Mouse (Mus musculus): ENCODE results near the gene Pln.
A peak's percentile ranks its signal among the peaks of the same experiment; 100 is the strongest.

The Pln gene

DNA sequence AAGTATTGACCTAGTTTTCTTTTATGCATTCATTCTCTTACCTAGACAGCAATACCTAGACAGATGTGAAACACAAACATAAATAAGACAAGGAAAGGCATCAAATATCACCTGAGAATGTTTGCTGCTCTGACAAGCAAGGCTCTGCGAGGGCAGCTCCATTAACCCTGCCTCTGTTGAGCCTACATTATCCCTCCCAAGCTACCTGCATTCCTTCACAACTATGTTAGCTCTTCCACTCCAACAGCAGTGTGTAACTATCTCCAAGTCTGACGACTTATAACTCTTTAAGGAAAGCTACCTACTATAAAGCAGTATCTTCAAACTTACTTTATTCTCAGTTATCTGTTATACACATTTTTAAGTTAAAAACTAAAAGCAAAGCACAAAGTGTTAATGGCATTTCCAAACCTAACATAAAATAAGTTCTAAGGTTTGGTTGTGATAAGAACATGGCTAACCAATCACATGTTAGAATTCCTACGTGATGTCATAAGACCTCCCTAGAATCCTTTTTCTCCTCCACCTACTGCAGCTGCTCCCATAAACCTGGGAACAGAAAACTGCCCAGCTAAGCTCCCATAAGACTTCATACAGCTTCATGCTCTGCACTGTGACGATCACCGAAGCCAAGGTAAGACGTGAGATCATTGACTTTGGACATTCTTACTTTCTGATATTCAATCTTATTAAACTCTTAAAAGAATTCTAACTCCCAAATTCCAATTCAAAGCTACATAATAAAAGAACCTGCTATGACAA lies at the start of gene Pln:
Pln (plus strand) TSS at position 506 of the 762 bp plus-strand sequence.
- DNase-seq (ENCODE audit: low spot score in 2 of 2), result no peak

DNA sequence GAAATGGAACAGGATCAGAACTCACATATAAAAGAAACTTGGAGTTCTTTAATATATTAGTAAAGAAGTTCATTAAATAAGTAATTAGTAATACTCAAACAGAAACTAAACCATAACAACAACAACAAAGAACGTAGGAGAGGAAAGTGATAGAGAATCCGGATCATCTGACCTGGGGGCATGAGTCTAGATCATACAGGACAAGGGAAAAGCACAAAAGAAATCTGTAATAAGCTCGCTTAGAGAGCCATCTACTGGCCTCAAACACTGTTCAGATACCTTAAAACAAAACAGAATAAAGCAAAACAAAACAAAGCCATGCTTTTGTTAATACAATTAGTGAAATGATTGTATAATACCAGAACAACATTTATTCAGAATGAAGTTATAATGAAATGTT lies 31.6 kb upstream of the Pln start:
- DNase-seq (ENCODE audit: low spot score in 2 of 2), result no peak

DNA sequence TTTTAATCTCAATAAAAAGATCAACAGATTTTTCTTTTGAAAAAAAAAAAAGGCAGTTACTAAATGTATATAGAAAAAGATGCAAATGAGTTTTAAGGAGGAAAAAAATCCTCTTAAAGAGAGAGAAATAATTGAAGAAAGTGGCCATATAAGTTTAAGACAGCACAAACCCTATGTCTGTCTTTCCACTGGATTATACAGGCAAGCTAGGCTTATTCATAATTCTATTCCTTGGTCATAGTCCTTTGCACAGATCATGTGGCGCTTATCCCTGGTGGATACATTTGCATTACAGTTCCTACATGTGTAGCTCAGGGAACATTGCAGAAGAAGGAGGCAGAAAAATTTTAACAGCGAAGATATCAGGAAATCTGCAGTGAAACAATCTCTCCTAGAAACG lies 30.8 kb upstream of the Pln start:
- no peak for DNase-seq (ENCODE audit: low spot score in 2 of 2)

DNA sequence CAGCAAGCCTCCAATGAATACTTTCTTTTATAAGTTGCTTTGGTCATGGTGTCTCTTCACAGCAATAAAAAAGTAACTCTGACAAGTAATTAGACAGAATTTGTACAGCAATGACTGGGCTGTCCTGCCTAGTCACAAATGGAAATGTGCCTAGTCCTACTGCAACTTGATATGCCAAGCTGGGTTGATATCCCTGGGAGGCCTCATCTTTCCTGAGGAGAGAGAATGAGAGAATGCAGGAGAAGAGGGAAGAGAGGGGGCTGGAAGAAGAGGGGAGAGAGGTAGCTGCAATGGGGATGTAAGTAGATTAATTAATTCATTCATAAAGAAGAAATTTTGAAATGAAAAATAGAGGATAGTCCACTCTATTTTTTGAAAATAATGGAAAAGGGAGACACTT lies 14.1 kb upstream of the Pln start:
- DNase-seq (ENCODE audit: low spot score in 2 of 2), result no peak

DNA sequence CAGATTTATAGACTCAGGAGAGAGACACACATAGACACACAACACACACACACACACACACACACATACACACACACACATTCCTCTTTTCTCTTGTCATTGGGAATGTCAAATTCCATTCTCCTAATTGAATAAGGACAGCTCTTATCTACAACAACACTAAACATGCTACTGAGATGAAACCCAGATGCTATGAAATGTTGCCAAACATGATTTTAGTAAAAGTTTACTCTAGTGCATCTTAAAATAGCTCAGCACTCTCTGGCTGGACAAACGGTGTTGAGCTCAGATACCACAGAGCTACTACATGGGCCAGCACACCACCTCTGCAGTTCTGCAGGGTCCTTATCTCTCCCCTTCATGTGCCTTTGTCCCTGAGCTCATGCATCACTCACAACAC lies 12.8 kb upstream of the Pln start:
- no peak for DNase-seq (ENCODE audit: low spot score in 2 of 2)

DNA sequence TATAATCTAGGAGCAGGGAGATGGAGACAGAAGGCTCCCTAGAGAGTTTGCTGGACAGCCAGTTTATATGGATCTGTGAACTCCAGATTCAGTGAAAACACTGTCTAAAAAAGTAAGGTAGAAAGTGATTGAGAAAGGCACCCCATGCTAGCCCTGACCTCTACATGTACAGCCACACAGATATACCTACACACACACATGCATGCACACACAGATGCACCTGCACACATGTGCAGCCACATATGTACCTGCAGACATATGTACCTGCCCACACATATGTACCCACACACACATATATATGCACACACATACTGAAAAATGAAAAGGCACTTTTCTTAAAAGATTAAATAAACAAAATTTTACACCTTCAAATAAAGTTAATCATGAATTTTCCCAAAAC lies 11.1 kb upstream of the Pln start:
- DNase-seq (ENCODE audit: low spot score in 2 of 2), result no peak

DNA sequence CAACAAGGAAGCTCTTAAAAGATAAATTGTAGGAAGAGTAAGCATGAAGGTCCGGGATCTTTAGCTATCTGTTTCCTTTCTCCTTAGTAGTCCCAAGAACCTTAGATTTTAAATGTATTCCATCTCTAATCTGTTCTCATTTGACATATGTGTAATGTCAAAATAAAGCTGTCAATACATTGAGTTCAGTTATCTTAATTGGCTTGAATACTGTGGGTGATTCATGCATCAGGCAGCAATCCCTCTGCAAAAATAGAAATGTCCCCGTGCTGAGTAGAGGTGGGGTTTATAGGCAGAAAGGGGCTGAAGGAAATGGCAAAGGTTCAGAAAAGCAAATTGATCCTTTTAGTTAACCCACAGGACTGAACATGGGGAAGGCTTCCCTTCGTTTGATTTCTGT lies 8.2 kb upstream of the Pln start:
- no peak for DNase-seq (ENCODE audit: low spot score in 2 of 2)

DNA sequence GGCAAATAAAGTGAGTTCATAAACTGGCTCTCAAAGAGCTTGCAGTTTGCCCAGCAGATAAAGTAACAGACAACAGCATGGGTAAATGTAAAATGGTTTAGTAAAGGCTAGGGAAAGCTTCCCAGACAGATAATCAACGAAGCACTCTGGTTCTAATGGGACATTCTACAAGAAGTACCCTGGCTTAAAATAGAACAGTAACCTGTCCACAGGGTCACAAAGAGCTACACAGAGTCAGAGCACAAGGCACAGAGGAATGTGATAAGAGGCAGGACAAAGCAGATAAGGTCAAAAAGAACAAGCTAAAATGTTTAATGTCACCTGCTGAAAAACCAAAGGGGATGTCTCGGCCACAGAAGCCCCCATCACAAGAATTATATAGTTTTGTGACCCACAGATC lies 4.7 kb upstream of the Pln start:
- no peak for DNase-seq (ENCODE audit: low spot score in 2 of 2)

DNA sequence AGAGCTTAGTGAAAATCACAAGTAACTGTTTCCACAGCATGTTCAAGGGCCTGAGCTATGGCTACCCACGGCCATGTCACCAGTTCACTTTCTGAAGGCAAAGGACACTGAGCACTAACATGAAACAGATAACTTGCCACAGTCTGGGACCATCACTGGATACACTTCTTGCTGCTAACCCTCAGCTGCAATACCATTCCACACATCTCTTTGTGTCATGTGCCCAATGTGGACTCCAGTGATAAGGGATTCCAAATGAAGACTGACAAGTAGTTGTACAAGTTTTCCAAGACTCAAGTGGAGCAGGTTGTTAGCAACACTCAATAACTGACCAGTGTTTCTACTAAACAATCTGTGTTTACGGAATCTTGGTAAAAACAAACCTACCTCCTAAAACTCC lies 2.2 kb upstream of the Pln start:
- DNase-seq (ENCODE audit: low spot score in 2 of 2), result no peak

DNA sequence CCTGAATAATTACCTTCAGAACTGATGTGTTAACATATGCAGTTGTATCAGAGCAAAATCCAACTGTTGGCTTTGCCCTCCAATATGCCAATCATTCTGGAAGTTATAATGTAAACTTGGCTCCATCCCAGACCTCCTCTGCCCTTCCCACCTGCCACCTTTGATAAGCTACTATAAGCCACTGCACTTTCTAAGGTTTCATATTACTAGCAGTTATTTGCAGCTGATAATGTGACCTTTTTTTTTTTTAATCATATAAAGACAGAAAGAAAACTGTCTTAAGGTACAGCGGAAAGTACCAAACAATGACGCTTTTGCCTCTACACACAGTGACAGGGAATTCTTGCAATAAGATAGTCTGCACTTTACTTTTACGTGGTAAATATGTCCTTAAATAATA lies 1.5 kb upstream of the Pln start:
- DNase-seq (ENCODE audit: low spot score in 2 of 2), result no peak

DNA sequence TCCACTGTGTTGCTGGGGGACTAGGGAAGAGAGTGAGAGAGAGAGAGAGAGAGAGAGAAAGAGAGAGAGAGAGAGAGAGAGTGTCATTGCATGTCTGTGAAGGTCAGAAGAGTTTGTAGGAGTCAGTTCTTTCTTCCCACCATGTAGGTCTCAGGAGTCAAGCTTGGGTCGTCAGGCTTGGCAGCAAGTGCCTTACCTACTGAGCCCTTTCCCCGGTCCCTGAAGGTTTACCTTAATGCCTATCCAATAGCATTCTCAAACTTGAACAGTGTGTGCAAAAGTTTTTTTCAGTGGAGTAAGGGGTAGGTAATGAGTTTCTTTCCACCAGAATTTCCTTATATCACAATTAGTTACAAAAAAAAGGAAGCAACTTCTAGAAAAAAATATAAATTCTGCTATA lies 1.6 kb downstream of the Pln start:
- no peak for DNase-seq (ENCODE audit: low spot score in 2 of 2)

DNA sequence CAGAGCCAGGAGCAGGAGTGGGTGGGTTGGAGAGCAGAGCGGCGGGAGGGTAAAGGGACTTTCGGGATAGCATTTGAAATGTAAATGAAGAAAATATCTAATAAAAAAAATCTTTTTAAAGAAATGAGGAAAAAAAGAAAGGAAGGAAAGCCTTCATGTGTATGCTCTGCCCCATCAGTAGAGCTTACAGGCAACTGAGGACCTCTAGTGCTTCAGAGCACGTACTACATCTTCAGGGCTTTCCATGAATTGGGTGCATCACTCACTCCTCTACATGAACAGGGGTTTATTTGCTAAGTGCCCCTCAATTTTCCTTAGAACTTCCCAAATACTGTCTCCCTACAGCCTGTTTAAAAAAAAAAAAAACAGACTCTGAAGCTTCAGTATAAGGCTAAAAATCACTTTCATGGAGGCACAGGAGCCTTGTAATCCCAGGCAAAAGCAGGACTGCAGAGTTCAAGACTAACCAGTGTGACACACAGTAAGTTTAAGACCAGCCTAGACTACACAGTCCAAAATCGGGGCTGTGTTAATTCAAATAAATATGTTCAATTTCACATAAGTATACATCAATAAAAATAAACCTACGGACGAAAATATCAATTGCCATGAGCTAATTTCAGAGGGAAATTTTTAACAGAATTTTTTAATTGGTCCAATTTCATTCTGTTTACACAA lies 4.0 kb downstream of the Pln start:
- no peak for DNase-seq (ENCODE audit: low spot score in 2 of 2)

DNA sequence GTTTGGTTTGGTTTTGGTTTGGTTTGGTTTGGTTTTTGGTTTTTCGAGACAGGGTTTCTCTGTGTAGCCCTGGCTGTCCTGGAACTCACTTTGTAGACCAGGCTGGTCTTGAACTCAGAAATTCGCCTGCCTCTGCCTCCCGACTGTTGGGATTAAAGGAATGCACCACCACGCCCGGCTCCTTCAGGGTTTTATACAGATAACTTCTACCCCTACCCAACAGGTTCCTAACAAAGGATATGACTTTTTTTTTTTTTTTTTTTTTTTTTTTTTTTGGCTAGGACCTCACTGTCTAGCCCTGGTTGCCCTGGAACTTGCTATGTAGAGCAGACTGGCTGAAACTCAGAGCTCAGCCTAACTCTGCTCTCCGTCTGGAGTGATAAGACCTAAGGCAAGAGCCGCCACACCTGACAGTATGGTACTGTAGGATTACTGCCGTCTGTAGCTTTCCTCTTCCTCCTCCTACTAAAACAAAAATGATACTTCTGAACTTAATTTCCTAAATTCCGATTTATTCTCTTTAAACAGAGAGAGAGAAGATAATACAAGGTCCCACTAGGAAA lies 4.8 kb downstream of the Pln start:
- no peak for DNase-seq (ENCODE audit: low spot score in 2 of 2)

DNA sequence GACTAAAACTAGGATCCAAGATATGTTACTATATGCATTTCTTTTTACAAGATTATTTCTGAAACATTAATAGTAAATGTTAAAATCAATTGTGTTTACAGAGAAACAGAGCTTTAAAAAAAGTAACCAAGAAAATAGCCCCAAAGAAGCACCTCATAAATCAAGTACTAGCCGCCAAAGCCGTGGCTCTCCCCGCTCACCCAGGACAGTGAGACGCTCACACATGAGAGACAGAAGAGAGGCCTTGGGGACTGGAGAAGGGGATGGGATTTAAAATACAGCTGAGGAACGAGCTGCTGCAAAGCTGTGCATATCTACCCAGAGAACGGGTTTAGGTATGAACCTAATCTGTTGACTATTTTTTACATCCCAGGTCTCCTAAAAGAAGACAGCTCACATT lies 5.9 kb downstream of the Pln start:
- DNase-seq (ENCODE audit: low spot score in 2 of 2), result no peak

DNA sequence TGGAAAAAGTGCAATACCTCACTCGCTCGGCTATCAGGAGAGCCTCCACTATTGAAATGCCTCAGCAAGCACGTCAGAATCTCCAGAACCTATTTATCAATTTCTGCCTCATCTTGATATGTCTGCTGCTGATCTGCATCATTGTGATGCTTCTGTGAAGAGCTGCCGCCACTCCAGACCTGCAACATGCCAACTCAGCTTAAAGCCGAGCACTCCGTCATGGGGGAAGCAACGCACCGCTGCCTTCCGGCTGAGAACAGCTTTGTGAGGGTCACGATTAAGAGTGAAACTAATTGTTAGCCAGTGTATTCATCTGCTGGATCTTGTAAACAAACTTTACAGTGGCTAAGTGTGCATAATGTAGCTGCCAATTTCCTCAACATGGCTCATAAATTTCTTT lies 6.4 kb downstream of the Pln start:
- DNase-seq (ENCODE audit: low spot score in 2 of 2), result no peak

DNA sequence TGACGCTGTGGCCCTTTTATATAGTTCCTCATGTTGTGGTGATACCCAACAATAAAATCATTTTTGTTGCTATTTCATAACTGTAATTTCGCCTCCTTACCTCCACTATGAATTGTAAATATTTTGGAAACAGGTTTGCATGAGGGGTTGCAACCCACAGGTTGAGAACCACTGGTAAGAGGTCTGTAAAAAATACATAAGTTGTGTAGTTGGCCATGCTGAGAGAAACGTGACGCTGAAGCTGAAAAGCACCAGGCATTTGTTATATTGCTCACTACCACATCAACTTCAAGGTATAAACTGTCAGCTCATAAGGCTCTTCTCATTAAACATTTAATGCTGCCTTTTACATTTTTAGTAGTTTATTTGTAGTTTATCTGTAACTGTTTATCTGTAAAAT lies 8.0 kb downstream of the Pln start:
- no peak for DNase-seq (ENCODE audit: low spot score in 2 of 2)

DNA sequence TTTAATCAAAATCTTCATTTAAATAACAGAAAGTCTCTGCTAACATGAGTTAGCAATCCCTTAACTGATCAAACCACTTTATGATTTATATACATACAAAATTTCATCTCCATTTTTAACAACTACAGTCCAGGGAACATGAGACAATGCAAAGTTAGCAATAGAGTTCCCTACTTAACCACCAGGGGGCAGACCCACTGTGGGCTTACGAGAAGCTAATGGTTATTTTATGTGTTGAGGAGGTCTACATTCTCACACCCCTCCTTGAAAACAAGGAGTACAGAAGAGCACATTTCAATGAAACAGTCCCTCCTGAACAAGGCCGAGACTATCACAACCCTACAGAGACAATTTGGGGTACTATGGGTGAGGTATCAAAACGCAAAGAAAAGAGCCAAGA lies 9.0 kb downstream of the Pln start:
- peak in 1 of 2 experiments; percentile 35 for DNase-seq (ENCODE audit: low spot score in 2 of 2)

DNA sequence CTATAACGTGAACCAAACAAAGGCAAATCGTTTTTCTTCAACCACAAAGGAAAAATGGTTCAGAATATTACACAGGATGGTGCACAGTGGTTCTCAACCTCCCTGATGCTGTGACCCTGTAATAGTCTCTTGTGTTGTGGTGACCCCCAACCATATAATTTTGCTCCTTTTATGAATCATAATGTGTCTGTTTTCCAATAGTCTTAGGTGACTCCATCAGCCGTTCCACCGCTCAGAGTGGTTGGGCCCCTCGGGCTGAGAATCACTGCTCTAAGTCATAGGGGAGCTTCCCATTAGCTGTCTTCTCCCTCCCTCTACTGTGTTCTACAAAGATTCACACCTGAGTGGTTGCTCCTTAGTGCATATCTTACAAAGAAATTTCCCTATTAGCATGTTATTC lies 9.4 kb downstream of the Pln start:
- DNase-seq (ENCODE audit: low spot score in 2 of 2), result no peak

DNA sequence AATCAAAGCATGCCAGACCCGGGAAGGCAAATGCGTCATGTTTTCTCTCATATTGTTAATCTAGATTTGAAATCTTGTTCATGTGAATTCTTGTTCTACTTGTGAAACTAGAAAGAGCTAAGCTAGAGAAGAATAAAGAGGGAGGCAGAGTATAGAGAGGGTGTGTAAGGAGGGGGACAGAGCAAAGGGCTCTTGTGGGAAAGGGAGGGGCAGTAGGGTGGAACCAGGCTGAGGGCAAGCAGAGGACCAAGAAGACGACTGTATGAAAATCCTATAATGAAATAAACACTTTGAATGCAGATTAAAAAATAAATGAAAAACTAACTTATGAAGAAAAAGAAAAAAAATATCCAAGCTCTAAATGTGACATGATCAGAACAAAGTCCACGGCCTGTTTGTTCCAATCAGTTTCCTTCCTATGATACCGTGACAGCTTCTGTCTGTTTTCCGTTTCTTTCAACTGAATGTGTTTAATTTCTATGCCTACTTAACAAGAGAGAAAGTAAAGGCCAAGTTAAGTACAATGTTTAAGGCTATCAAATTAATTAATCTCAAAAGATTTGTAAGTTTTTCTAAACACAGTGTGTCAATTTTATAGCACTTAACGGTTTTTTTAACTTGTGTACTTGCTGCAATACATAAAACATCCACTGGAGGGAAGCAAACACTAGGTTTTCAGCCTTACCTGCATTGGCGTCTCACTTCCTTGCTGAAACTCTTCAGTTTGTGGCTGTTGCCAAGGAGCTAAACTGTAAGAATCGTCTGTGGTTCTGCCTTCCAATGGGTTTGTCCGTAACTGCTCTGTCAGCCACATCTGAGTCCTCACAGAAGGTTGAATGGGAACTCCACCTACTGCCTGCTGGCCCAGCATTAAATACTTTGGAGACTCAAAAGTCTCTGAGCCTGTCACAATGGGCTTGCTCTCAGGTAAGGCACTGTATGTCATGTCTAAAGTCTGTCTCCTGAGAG lies 10.6 kb downstream of the Pln start:
- peak in 1 of 2 experiments; percentile 12 for DNase-seq (ENCODE audit: low spot score in 2 of 2)

DNA sequence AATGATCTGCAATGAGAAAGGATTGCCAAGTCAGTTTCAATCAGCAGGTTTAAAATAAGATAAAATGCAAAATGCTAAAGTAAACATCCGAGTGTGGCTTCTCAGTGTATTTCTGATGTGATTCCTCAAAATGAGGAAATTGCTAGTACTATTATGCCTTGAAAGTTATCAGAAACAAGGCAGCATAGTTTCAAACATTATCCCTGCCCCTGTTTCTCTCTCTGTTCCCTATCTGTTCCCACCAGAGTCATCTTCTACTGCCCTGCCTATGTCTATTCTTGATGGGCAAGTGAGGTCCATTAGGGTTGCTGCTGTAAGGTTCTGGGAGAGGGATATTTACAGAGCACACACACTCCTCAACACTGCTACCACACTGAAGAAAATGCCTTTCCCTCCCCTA lies 11.8 kb downstream of the Pln start:
- DNase-seq (ENCODE audit: low spot score in 2 of 2), result no peak

DNA sequence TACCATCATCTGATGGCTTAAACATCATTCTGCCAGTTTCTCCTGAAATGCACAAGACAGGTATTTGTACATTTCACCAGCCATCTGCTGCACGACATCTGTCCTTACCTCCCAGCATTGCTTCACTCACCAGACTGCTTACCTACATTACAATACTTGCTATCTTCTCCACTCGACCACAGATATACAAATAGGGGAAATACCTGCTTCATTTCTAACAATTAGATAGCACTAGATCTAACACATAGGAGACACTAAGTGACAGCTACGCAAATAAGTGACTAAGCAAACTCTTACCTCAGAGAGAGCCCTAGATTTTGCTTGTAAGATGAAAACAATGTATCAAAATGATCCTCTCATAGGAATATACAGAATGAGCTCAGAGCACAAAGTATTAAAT lies 16.2 kb downstream of the Pln start:
- DNase-seq (ENCODE audit: low spot score in 2 of 2), result no peak

DNA sequence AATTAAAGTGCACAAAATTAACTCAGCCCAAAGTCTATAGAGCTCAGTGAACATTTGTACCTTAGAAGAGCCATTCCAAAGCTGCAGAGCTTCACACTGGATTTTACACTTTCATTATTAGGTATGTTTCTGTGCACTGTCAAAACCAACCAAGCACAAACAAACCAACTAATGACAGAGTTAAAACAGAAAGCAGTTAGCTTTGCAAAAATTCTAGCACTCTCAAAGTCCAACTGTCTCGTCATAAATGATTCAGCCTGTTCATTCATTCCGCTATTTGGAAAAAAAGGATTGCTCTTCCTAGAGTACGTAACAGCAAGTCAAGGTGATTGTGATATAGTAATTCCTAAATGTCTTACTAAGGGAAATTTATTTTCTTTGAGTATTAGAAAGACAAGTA lies 21.5 kb downstream of the Pln start:
- DNase-seq (ENCODE audit: low spot score in 2 of 2), result no peak

Measured in spleen, postnatal 14 days (tissue).